Mouse (Mus musculus): ENCODE results near the gene Map1lc3a.

DNA sequence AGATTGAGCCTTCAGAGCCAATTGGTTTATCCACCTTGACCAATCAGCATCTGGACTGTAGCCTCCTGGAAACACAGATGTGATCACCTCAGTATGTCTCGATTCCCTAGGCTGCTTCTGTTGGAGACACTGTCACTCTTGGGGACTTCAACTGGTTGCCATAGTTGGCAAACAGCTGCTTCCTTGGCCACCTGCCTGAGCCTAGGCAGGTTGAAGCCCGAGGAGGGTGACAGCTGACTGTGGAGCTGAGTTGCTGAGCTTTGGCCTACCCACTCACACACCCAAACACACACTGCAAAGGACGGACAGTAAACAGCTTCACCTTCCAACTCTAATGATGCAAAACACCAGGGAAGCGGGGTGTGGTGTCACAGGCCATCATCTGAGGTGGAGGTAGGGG is 7.7 kb downstream of the Map1lc3a start:
- TF ChIP-seq CTCF (IDR thresholded peaks at IDR 0.05; ENCODE audit: low read depth) (no peak), EP300 (optimal IDR thresholded peaks at IDR 0.05) (no peak)

Measured in stomach, postnatal 0 days (tissue).